Mouse (Mus musculus) frontal cortex, adult 2 months (tissue): Measurements from ENCODE around the gene Zp2. TPM values are rescaled to one million over a fixed set of nuclear protein-coding genes. Genes with fewer than 3 reads are reported as not detected.

ENCODE experiments used
- DNase-seq, 2 experiments: peaks; one replicate each; pipeline ENCODE4 v3.0.0; 2022; ENCODE audit warnings: low spot score in 1 of 2; ENCODE audit errors: extremely low spot score in 1 of 2
- polyA plus RNA-seq: library from polyadenylated mRNA; depleted of rRNA; stranded (reverse); fragments of >200 nt; gene quantifications from 2 replicates; pipeline ENCODE4 v1.2.3, GENCODE M21; 2012

The Zp2 gene
- polyA plus RNA-seq, 1 experiment = 0.24 TPM

GRCm38 (mm10) chr7:120150257-120150656 is 5.2 kb upstream of the Zp2 start:
- no peak for DNase-seq

- DNase-seq = no peak
These were observed 2.3 kb downstream of the Zp2 start for GRCm38 (mm10) chr7:120142743-120143142.

- DNase-seq = peak; percentile 41 to 71
These were observed 16.1 kb downstream of the Zp2 start for GRCm38 (mm10) chr7:120128951-120129350.

- DNase-seq = no peak
These were observed 17.4 kb downstream of the Zp2 start for GRCm38 (mm10) chr7:120127686-120128059.

- DNase-seq = no peak
These were observed 18.0 kb downstream of the Zp2 start for GRCm38 (mm10) chr7:120126976-120127685.

- DNase-seq = peak; percentile 41 to 89
These were observed 20.2 kb downstream of the Zp2 start for GRCm38 (mm10) chr7:120124844-120125243.

GRCm38 (mm10) chr7:120123776-120124175 is 21.3 kb downstream of the Zp2 start:
- DNase-seq = no peak

GRCm38 (mm10) chr7:120117529-120117928 is 27.6 kb downstream of the Zp2 start:
- DNase-seq = no peak

GRCm38 (mm10) chr7:120116976-120117375 is 28.1 kb downstream of the Zp2 start:
- DNase-seq = no peak

- no peak for DNase-seq
These were observed 35.4 kb downstream of the Zp2 start for GRCm38 (mm10) chr7:120109676-120110075.

- DNase-seq = peak in 1 of 2 experiments; percentile 57
These were observed 38.7 kb downstream of the Zp2 start for GRCm38 (mm10) chr7:120106356-120106755.

- DNase-seq = peak in 1 of 2 experiments; percentile 49
These were observed 40.1 kb downstream of the Zp2 start for GRCm38 (mm10) chr7:120104975-120105374.

- DNase-seq = peak in 1 of 2 experiments; percentile 29
These were observed 42.0 kb downstream of the Zp2 start for GRCm38 (mm10) chr7:120103019-120103567.

GRCm38 (mm10) chr7:120102164-120102972 is 42.7 kb downstream of the Zp2 start, which contains the start of gene Tmem159:
Gene Tmem159, plus strand, starts transcription at chr7:120102353.
- DNase-seq = peak; percentile 41 to 70

- DNase-seq = peak in 1 of 2 experiments; percentile 68
These were observed 46.7 kb downstream of the Zp2 start for GRCm38 (mm10) chr7:120098403-120098802.

GRCm38 (mm10) chr7:120097845-120098244 is 47.2 kb downstream of the Zp2 start:
- DNase-seq = peak in 1 of 2 experiments; percentile 80

GRCm38 (mm10) chr7:120095180-120095579 is 49.9 kb downstream of the Zp2 start, which contains the start of gene Dnah3:
Gene Dnah3, minus strand, starts transcription at chr7:120095280.
- no peak for DNase-seq

GRCm38 (mm10) chr7:120094216-120094615 is 50.9 kb downstream of the Zp2 start:
- peak in 1 of 2 experiments; percentile 55 for DNase-seq

- no peak for DNase-seq
These were observed 52.1 kb downstream of the Zp2 start for GRCm38 (mm10) chr7:120093033-120093432.

GRCm38 (mm10) chr7:120080177-120080576 is 64.9 kb downstream of the Zp2 start:
- DNase-seq = no peak
